Mouse (Mus musculus) frontal cortex, postnatal 25 days (tissue): ENCODE data around the gene Palld.

ENCODE experiments used
- DNase-seq, 2 experiments: peaks; one replicate each; pipeline ENCODE4 v3.0.0; 2022; ENCODE audit warnings: low spot score in 2 of 2

Gene Palld

DNA sequence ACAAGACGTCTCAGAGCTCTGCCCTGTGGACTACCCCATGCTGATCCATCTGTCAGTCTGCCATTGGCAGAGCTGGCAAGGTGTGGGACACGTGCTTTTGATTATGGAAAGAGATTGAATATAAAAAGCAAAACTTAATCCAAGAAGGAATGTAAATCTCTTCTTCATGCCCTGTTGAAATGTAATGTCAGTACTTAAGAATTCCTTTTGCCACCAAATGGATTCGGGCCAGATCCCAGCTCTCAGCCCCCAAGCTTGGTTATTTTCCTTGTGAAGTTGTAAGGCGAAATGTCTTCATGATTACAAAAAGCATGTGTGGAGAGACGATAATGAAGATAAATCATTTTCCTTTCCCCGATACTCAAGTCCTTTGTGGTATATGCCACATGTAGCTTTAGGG is 126.6 kb downstream of the Palld start:
- no peak for DNase-seq

DNA sequence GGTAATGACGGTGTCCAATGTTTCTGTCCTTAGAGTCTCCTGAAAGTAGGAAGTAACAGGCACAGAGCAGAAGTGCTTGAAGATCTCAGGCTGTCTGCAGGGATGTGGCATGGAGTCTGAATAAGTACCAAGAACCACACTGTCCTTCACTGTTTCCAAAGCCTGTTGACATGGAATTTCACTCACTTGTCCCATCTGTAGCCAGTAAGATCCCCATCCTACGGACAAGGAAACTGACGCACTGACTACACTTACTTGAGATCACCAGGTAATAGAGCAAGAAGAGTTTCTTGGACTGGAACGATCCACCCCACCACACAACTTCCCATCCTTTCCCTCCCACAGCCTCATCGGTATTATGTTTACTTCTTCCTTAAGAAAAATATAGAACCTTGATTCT is 128.3 kb downstream of the Palld start:
- no peak for DNase-seq

DNA sequence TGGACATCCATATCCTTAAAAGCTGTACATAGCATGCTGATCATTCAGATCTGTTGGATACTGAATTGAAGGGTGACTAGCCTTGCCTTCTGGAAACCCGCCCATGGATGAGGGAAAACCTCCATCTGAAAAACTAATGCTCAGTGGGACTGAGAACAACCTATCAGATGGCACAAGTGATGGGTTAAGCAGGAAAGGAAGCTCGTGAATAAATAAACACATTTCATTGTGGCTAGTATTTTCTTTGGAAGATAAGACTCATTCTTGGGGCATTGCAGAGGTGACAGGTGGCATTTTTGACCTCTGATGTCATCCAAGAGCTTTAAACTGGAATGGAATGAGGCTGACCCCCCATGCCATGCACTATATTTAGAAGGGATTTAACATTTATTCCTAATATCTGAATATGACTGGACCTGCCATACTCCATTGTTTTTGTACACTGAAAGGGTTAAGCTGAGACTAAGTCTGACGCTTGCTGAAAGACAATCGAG is 128.8 kb downstream of the Palld start:
- DNase-seq = no peak

DNA sequence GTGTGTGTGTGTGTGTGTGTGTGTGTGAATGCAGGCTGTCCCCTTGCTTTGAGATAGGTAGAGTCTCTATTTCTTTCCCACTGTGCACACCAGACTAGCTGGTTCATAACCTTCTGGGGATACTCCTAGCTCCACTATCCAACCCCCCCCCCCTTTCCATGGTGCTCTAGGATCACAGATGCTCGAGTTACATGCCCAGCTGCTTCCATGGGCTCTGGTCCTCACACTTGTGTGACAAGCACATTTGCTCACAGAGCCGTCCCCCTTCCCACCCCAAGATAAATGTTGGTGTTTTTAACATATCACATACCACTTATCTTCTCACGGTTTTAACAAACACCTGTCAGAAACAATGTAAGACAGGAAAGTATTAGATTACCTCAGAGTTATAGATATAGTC is 131.2 kb downstream of the Palld start:
- no peak for DNase-seq

DNA sequence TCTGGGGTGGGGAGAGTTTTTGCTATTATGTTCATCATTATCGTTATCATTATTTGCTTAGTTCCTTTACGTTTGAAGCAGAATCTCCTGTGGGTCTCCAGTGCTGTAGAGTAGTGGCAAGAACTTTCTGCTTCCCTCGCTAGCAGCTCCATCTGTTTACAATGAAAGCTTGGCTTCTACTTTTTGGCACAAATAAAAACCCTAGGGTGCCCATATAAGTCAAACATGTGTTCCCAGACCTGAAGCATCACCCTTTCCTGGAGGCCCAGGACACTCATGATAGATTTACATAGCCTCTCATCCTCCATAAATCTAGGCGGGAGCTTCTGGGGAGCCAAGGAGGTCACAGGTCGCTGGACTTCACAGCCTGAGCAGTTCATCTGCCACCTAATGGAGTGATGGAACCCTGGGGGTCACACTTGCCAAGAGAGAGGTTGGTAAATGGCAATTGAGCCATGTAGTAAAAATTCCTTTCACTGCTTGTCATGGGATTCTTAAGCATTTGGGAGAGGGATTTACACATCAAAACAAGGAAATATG is 133.1 kb downstream of the Palld start:
- no peak for DNase-seq

DNA sequence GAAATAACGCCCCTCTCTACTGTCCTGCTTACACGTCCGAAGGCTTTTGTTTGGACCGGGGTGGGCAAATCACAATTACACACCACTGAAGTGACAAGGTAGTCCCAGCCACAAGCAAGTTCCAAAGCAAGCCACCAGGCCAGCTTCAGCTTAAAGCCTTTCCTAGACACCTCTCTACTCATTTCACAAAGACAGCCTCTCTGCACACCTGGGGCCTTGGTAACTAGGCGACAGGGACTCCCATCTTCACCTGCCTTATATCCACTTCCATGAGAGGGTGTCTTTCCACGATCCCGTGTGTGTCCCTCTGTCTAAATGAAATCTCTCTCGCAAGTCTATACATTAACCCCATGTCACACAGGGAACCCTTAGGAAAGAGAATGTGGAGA is 142.3 kb downstream of the Palld start:
- DNase-seq = no peak

DNA sequence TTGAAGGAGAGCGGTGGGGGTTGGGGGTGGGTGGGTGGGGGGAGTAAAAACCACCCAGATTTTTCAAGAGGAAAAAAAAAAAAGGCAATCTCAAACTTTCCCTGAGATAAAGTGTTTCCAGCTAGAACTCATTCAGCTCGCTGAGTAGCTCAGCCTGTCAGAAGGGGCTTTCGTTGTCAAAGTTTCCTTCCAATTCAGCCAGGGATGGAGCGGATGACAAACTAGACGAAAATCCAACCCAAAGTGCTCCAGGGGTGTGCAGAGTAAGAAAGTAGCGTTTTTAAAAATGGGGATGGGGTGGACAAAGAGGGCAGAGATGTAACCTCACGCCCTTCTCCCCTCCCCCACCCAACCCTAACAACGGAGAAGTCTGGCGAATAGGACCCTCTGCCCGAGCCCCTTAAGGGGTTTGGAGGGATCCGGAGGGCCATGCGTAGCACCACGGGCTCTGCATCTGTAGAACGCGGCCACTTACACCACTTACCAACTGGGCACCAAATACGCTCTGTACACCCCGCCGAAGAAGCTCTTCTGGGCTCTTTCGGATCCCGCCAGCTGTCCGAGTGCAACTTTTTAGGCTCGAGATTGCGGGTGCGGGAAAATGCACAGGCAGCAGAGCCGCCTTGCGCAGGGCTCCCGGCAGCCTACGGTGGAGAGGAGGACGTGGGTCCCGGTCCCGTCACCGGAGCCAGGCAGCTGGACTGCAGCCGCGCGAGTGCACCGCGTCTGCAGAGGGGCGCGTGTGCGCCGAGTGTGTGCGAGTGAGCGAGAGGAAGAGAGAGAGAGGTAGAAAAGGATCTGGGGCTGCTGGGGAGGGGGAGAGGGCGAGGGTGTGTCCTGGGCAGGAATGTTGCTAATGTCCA is 142.9 kb downstream of the Palld start:
- DNase-seq = no peak

DNA sequence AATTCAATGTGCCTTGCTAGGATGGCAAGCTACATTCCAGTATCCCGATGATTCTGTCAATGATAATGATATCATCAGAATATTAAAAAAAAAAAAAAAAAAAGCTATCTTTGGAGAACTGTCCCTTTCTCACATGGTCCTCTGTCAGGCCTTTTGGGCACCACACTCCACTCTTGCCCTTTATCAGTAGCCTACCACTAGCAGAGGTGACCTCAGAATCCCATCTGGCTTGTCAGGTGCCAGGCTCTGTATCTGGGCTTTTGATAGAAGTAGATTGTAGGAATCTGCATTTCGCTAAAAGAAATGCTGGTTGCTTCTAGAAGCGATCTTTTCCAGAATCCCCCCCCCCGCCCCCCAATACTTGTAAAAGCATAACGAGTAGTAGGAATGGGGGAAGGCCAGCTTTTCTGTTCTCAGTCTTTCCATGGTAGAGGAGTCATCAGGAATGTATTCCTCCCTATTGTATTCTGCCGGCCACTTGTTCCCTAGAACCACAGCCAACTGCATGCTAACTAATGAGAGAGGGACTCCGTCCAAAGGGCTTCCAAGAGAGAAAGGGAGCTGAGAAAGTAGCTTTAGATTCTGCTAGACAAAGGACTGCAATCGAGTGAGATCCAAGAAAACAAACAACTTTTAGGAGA is 143.7 kb downstream of the Palld start:
- no peak for DNase-seq

DNA sequence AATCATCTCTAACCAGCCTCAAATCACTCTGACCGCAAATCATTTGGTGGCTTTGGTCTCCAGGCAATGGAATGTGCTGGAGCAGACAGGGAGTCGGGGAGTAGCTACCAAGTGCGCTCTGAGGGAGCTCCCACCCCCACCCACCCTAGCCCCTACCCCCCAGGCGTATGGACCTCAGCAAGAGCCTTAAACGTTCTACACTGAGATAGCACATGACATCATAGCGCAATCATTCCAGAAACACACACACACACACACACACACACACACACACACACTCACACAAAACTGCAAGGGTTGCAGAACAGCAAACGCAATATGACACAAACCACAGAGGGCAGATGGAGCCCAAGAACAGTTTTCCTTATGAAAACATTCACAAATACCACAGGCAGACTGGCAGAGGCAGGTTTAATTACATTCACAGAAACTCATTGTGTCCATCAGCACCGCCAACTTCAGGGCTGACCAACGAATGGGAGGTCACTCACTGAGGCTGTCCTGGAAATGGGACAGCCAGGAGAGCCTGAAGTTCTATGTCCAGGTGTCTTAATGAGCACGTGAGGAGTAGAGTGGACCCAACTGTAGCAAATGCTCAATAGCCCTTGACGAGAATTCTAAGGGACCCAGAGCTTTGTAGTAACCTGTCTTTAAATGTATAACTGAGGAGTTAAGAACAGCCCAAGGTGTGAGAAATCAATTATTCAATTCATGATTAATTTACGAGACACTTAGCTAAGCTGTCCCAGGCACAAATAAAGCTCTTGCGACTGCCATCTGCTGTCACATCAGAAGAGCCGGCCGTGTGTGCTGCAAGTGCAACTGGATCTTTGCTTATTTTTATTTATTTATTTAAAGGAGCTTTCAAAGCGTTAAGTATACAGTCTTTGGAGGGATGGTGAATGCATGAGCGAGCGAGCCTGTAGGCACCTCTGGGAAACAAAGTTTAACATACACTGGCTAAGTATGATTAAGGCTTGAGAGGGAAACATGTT is 145.2 kb downstream of the Palld start:
- no peak for DNase-seq

DNA sequence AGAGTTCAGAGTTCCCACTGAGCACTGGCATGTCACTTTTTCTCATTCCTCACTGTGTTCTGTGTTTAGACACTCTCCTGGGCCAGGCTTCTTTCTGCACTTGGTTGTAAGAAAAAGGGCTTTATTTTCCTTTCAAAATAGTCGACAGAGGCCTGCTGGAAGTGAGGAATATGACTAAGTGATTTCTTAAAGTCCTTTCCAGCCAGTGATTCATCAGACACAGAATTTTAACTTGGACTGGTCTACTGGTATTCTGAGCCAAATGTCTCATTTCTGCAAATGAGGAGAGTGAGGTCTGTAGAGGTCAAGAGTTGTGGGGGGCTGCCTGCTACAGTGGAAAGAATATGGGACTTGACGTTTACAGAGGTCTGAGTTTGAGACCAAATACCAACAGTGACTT is 147.3 kb downstream of the Palld start:
- DNase-seq = no peak

DNA sequence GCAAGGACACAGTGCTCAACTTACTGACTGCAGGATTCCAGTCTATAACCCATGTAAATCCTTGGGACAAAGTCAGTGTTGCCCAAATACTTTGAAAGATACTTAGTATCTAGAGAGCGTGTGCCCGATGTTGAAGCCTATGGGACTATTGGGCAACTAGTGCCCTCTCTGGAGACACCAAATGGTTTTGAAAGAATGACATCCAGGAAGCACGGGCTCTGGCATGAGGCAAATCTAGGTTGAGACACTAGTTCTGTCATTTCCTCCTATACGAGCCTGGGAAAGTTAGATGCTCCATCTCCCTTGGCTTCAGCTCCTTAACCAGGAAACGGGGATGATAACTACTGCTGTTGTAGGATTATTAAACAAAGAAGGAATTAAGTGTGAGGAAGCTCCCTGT is 155.4 kb downstream of the Palld start:
- no peak for DNase-seq

DNA sequence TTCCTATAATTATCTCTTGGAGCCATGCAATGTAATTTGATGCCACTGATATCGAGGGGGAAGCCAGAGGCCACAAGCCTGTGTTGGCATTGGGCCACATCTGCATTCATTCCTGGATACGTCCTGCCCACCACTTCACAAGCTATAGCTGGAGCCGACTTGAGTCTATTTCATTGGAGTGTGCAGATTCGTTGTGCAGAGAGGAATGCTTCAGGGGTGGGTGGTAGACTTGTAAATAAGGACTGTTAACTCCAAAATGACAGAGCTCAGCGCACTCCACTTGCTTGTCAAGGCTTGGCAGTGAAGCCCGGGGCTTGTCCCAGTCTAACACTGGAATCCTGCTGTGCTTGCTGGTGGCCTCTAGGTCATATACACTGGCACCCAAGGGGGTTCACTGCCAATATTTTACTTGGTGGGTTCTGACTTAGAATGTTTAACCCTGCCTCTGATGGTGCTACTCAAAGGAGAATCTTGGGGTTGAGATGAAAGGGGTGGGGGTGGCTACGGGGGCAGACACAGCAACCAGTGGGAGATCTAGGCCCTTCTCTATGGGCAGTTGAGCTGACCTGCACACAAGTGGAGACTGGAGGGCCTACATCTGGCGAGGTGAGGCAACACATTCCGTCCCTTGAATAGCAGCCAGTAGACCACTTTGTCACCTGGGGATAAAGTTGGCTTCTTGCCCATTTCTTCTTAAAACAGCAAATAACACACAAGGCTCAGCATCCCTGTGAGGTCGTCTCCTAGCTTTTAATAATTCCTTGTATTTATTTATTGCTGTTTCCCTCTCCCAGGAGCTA is 157.1 kb downstream of the Palld start:
- no peak for DNase-seq

DNA sequence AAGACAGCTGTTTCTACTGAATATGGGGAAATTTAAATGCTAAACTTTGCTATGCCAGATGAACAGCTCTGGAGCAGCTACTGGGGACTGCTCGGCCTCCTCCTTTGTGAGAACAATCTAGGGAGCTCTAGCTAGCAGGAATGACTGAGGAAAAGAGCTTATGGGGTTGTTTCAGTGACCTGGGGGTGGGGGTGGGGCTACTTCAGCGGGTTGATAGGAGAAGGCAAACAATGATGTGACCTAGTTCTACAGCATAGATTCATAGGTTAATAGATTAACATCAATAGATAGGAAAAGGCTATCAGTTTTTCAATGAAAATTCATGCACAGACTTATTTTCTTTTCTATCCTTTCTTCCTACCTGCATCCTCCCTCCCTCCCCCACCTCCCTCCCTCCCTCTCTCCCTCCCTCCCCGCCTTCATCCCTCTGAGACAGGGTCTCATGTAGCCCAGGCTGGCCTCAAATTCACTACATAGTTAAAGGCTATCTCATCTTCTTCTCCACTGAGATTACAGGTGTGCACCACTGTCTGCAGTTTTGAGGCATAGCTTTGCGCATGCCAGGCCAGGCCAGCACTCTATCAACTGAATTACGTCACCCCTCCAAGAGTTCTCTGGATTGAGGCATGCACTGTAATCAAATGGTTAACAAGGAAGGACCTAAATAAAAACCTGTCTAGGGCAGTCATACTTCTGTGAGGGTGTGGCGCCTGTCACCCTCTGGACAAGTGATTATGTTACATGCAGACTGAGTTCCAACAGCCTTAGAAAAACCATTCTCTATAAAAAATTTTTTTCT is 158.5 kb downstream of the Palld start:
- DNase-seq = no peak

DNA sequence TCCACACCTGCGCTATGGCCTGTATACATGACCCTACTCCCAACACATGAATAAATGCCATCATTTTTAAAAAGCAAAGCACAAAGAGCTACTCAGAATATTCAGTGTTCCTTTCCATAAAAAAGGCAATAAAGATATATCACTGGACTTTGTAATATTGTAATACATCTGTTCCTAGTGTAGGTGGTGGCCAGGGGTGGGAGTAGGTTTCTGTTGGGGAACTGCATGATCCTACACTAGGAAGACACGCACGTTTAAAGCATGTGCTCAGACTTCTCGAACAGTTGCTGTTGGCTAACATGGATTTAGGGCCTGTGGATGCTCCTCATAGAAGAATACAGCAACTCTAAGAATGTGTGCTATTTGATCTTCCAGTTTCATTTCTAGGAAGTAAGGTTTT is 165.0 kb downstream of the Palld start:
- DNase-seq = no peak

DNA sequence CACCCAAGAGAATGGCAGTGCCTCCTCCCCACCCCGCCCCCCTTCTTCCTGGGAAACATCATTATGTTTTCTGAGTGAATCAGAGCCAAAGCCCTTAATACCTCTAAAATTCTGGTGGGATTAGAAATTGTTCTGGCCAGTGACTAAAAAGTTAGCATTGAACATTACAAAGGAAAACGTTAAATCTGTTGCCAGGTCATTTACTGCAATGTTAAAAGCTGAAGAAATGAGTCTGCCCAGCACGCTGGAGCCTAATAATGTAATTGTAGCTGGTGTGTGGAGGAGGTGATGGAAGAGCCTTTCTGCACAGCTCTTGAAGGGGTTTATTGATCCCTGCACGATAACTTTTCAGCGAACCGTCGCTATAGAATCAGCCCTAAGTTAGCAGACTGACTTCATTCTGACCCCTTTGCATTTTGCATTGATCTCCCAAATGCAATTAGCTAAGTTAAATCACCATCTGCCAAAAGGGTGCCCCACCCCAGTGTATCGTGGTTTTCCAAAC is 165.7 kb downstream of the Palld start:
- DNase-seq = no peak

DNA sequence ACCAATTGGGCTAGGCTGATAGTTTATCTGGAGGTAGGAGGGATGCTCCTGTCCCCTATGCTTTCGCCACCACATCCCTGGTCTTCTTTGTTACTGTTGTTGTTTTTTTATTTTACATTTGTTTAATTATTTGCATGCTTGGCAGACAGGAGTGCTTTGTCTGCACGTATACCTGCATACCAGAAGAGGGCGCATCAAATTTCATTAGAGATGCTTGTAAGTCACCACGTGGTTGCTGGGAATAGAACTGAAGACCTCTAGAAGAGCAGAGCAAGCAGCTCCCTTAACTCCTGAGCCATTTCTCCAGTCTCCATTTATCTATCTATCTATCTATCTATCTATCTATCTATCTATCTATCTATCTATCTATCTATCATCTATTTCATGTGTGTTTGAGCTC is 166.4 kb downstream of the Palld start:
- no peak for DNase-seq

DNA sequence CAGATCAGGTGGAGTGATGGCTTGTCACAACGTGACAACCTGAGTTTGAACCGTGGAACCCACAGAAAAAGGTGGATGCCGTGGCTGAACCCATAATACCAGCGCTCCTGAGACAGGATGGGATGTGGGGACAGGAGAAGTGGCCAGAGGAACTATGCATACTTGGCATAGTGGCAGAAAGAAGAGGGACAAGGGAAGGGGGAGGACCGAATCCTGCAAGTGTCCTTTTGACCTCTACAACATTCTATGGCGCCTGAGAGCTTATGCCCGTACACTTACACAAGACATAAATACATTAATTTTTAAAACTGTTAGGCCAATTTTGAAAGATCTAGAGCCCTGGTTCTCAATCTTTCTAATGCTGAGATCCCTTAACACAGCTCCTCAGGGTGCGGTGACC is 168.3 kb downstream of the Palld start:
- no peak for DNase-seq

DNA sequence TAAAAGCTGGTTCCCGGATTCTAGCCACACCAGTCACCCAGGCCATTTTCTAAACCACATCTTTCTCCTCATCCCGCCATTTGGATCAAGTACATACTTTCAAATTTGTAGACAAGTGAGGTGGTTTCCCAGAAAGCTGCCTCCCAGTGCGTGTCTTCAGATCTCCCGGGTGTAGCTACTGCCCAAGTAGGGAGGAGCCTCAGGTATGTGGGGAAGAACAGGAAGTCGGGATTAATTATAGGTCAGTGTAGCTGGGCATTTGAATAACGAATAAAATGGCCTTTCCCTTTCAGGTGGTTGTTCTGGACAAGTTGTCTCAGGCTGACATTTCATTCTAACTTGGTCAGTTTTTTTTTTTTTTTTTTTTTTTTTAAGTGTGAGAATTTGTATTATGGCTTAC is 170.3 kb downstream of the Palld start:
- no peak for DNase-seq

DNA sequence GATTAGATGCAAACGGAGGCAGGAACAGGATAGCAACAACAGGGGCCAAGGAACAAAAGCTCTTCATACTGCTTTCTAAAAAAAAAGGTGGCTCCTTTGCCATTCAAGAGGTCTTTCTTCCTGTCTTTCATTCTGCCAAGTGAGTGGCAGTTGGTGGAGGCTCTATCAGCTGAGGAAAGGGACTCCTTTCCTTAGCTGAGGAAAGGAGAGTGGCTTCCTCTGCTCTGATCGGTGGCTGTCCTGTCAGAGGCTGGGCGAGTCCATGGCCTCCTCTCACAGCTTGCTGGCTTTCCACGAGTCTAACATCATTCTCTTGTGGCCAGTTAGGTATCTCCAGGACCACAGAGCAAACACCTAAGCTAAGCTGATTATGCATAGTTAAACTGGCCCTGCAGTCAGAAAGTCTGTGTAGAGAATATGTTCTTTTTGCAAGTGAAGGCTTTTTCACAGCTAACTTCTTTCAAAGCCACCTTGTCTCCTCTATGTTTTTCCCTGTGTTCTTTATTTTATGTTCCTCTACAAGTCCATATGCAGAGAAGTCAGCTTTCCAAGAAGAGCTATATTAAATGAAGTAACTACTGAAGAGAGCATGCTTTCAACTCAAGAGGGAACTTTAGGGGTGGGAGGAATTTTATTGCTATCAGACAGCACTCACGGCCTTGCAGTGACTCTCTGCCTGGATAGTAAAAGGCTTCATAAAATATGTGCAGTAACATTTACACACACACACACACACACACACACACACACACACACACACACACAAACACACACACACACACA is 171.0 kb downstream of the Palld start:
- no peak for DNase-seq
